Mouse (Mus musculus): Measurements from ENCODE around the gene C130074G19Rik.

Gene C130074G19Rik

DNA sequence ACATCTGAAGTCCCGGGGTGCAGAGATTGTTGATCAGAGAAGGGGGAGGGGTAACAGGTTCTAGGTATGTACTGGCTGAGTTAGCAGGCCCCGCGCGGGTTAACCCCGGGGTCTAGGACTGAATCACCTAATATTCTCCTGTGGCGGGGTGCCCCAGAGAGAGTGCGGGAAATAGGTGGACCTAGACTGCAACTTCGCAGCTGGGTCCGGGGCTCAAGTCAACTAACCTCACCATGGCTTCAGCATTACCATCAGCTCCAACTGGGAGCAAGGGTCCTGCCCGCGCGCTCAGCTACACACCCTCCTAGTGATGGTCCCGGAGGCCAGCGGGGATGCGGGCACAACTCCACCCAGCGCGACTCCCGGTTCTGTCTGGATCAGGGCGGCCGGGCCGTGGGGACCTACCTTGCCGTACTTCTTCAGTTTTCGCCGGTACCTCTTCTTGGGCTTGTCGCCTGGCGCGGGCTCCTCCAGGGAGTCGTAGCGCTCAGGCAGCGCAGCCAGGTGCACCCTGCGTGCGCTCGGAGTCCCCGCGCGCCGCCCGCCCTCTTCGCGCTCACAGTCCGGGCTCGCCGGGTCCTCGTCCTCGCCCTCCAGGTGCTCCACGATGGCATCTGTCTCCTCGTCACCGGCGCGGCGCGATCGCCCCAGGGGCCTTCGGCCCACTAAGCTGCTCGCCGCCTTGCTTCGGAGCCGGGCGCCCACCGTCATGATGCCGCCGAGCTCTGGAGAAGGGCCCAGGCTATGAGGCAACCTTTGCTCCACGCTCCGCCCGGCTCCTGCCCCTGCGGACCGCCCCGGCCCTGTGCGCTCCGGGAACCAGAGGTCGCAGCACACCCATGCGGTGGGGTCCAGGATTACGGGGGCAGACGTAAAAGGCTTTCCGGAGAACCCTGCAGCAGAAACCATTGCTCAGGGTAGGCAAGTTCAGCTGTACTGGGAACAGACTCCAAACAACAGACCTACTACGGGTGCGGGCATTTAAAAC lies at the start of gene C130074G19Rik:
Gene C130074G19Rik, minus strand, starts transcription at position 938 of the 988 bp plus-strand sequence.
- DNase-seq (ENCODE audit: low spot score in 2 of 2): peak; percentile 21 to 79

DNA sequence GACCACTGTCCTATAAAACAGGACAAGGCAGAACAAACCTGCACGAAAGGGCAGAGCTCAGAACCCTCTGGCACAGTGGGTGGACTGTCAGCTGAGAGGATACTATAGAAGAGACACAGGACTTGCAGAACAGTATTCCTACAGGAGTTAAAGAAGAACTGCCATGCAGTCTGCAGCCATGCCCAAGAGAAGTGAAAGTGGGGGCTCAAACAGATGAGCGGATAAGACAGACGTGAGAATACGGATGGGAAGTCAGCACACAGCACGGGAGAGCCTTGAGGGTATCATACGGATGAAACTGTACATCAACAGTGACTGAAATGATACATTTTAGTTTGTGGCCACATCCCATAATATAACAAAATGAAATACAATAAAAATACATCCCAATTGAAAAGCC lies 48.1 kb upstream of the C130074G19Rik start:
- no peak for DNase-seq (ENCODE audit: low spot score in 2 of 2)

DNA sequence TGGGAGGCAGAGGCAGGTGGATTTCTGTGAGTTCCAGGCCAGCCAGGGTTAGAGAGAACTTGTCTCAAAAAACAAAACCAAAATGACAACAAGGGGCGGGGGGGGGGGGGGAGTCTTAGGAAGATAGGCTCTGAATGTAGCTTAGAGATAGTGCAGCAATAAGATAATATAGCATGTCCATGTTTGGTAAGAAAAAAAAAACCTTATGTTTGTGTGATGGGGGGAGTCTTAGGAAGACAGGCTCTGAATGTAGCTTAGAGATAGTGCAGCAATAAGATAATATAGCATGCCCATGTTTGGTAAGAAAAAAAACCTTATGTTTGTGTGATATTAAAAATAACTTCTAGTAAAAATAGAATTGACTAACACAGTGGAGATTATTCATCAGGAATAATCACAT lies 45.4 kb upstream of the C130074G19Rik start:
- DNase-seq (ENCODE audit: low spot score in 2 of 2): no peak

DNA sequence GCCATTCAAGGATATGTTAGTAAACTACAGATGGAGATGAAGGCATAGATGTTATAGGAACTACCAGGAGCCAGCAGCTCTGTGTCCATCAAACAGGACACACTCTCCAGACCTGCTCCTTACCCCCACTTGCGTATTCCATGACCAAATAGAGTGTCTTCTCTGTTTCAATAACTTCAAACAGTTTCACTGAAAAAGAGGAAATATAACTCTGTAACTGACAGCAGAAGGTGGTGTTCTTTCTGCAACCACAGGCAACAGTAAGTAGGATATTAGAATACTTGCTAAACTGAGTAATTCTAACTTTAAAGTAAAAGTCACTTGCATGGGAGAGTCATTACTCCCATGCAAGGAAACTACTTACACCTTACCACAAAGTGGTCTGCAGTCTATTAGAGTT lies 44.9 kb upstream of the C130074G19Rik start:
- DNase-seq (ENCODE audit: low spot score in 2 of 2): no peak

DNA sequence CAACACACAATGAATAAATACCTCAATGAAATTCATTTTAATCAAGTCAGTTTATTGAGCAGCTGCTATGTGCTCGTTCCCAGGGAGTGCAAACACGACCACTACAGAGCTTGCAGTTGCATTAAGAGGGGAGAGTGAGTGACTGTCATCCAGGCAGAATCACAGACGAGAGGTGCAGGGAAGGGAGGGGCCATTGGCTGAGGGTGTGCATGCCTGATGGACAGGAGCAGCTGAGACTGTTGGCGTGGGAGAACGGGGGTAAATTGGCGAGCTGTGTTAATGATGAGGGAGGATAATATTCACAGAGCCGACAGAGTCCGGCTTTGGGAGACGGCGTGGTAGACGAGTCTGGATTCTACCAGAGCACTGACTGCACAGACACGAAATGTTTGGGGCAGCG lies 39.8 kb upstream of the C130074G19Rik start:
- no peak for DNase-seq (ENCODE audit: low spot score in 2 of 2)

DNA sequence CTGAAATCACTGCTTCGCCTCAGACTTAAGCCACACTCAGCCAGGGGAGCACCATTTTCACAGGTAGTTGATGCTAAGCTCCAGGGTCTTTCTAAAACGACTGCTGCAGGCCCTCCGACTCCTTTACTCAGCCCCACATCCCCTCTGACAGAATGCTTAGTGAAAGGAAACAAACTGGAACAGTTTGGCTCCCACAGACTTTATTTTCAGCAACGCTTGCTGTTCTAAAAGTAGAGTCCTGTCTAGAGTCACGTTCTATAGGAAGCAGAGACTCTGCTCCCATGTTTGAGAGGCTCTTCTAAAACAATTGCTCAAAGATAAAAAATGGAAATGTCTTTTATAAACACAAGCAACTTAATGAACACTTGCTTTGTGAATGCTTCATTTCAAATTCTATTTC lies 37.0 kb upstream of the C130074G19Rik start:
- DNase-seq (ENCODE audit: low spot score in 2 of 2): no peak

DNA sequence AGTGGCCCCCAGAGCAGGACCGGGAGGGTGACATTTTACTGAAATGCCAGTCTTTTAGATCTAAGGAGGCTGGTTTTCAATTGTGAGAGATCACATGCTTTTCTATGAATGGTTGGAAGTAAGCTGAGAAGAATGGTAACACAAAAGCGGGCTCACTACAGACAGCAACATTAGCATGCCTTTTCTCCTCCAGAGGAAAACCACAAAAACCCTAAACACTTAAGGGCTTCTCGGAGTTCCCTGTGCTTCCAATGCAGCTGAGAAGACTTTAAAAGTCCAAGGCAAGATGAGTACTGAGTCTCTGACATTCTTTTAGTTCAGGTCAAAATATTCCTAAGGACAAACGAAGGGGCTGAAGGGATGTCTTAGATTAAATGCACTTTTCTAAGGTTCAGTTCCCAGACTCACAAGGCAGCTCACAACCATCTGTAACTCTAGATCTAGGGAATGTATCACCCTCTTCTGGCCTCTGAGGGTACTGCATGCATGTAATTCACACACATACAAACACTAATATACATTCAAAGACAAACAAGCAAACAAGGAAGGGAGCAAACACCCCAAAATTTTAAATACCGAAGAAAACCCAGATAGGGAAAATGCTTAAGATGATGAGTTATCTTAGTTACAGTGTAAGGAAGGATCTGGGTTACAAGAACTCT lies 35.3 kb upstream of the C130074G19Rik start:
- no peak for DNase-seq (ENCODE audit: low spot score in 2 of 2)

DNA sequence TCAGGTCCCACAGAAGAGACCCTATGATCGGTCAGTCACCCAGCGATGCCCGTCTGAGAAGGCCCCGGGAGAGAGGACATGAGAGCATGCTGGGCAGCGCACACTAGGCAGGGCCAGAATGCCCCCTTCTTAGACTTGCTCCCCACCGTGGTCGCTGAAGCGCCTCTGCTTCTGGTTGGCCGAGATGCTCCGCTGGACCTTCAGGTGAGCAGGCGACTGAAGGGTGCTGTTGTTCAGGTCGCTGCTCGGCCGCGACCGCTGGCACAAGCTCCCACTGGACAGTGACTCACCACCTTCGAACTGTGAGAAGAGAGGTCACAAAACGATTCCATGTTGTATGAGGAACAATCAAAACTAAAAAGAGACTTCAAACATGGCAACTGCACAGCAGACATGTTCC lies 29.3 kb upstream of the C130074G19Rik start:
- no peak for DNase-seq (ENCODE audit: low spot score in 2 of 2)

DNA sequence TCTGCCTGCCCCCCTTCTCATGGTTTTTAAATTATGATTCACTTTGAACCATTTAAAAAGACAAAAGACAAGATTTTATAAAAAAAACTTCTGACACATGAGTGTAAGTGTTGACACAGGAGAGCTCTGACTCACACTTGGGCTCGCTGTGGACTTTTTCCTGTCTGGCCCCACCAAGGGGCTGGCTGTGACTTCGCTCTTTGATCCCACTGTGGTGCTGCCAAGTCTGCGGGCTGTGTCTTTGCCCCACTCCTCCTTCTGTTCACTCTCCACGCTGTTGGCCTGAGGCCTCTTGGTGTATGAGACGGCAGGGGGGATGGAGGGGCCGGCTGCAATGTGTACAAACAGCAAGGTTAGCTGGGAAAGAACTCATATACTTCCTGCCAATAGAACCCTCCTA lies 28.8 kb upstream of the C130074G19Rik start:
- DNase-seq (ENCODE audit: low spot score in 2 of 2): no peak

DNA sequence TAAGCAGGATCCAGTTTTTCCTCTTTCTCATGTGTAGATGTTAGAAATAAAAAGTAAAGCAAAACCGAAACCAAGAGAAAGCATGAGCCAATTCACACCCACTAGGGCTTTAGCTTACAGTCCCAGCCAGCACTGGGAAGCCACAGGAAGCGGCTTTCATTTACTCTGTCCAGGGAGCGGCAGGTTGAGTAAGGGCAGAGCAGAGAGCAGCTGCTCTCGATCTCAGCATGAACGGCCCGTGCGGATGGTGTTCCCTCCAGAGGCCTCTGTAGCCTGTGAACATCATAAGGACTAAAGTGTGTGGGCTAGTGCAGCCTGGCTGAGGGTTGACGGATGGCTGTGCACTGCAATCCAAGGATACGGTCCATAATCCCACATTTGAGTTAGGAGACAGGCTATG lies 25.5 kb upstream of the C130074G19Rik start:
- DNase-seq (ENCODE audit: low spot score in 2 of 2): peak in 1 of 2 experiments; percentile 24

DNA sequence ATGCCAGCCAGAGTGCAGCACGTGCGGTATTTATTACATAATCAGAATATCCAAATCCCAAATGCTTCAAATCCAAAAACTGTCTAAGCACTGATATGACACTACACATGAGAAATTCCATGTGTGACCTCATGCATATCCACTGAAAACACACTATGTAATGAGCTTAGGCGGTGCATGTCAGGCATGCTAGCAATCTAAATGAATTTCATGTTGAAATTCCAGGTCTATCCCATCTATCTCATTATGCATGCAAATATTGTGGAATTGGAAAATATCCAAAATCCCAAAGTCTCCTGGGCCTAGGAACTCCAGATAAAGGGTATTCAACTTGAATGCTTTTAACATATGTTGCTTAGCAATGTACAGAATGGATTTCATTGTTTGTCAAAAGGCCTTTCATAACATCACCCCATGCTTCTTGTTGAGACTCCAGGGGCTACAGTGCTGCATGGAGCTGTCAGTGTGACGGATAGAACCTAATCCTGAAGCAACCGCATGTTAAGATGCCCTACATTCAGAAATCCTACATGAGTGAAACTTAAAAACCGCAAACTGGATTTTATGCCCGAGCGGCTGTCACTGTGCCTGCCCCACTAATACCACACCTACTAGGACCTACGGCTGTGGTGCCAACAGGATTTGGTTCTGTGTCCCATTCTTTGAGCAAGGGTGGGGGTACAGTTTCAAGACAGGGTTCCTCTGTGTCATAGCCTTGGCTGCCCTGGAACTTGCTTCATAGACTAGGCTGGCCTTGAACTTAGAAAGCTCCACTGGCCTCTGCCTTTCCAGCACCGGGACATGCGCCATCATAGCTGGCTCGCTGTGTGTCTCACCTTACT lies 23.1 kb upstream of the C130074G19Rik start:
- no peak for DNase-seq (ENCODE audit: low spot score in 2 of 2)

DNA sequence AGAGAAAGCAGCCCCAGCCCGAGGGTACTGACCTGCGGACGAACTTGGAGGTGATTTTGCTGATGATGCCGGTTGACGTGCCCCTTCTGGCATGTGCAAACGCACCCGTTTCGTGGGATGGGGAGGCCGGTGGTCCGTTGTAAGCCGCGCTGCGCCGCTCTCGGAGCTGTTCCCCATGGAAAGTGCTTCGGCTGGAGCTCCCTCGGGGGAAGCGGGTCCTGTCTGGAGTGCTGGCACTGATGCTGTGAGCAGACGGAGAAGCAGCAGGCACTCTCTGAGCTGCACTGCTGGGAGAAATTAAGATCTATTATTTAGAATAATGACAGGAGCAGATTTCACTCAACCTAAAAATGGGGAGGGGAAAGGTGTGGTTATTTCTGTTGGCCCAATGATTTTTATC lies 22.4 kb upstream of the C130074G19Rik start:
- DNase-seq (ENCODE audit: low spot score in 2 of 2): no peak

DNA sequence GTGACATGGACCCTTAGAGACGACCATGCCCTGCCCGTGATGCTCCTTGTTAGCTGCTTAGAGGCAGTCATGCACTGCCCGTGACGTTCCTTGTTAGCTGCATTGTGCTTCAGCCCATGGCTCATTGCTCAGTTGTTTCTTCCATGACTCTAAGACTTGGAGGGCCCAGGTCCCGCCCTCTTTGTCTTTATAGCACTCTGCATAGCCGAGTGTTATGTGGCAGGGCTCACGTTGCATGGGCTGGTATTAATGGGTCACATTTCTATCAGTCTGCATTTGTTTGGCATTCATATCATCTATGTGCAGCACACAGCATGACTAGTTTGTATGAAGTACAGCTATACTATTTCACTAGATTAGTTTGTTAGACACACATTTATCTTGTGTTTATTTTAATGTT lies 20.7 kb upstream of the C130074G19Rik start:
- no peak for DNase-seq (ENCODE audit: low spot score in 2 of 2)

DNA sequence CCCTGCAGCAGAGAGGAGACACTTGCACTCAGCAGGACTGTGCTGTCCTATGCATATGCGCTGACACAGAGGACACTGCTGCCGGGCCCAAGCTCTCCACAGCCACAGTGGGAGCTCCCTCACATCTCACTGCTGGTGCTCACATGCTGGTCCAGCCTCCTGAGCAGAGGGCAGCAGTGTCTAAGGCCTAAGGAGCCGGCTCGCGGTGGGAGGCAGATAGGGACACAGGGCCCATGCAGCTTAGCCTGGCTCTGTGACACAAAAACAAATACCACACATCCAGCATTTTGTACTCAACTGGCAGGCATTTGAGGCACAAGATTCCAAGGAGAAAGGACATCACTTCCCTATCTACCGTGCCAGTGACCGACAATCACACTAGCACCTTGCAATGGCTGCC lies 19.9 kb upstream of the C130074G19Rik start:
- no peak for DNase-seq (ENCODE audit: low spot score in 2 of 2)

DNA sequence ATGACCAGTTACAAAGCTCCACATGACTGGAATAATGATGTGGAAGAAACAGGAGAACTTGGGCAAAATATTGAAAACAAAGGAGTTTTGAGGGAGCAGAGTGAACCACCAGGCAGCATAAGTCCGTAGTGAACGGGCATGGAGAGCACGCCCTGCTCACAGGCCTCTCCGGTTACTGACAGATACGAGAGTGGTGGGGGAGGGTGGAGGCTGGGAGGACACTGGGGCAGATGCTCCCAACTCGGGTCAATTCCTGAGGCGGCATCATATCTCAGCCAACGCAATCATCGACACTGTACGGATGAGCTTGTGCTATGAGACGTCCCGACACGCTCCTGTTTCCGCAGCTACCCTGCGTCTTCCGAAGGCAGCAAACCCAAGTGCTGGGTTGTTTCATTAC lies 14.3 kb upstream of the C130074G19Rik start:
- no peak for DNase-seq (ENCODE audit: low spot score in 2 of 2)

DNA sequence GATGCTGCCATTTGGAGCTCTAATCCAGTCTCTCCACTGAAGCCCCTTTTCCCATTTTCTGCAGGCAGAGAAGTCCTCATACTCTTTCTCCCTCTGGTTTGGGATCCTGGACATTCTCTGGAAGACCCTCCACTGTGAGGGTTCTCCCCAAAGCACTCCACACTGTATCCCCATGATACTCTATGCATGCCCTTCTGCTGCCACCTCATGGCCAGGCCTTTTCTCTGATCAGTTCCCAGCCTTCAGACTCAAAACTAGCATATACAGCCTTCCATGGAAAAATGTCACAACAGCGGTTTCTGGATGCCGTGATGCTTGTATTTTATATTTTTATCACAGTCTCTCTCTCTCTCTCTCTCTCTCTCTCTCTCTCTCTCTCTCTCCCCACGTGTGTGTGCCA lies 9.0 kb upstream of the C130074G19Rik start:
- no peak for DNase-seq (ENCODE audit: low spot score in 2 of 2)

DNA sequence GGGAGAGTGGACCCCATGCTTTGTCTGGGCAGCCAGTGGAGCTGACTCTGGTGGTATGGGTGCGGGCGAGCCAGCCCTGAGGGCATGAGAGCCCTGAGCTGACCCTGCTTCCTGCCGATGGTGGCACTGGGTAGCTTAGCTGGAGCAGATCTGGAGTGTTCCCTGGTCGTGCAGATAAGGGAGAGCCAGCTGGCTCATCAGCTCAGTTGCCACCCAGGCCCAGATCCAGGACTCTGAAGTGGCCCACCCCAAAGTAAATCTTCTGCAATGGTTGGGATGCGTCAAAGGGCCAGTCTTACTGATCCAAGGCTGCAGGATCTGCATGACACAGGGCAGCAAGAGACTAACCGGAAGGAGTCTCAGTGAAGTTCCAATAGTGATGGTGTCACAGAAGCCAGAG lies 6.4 kb upstream of the C130074G19Rik start:
- no peak for DNase-seq (ENCODE audit: low spot score in 2 of 2)

DNA sequence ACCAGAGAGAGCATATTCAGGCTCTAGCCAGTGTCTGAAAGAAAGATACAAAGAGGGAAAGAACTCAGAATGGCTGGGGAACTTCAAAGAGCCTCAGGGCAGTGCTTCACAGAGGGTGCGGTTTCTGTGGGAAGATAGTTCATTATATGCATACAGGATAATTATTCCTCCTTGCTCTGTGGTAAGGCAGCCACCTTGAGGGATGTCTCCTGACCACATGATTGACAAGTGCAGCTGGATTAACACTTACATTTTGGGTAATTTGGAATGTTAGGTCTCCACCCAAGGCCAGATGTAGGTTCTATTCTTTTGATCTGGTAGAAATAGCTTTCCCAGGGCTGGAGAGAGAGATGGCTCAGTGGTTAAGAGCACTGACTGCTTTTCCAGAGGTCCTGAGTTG lies 3.1 kb upstream of the C130074G19Rik start:
- DNase-seq (ENCODE audit: low spot score in 2 of 2): no peak

DNA sequence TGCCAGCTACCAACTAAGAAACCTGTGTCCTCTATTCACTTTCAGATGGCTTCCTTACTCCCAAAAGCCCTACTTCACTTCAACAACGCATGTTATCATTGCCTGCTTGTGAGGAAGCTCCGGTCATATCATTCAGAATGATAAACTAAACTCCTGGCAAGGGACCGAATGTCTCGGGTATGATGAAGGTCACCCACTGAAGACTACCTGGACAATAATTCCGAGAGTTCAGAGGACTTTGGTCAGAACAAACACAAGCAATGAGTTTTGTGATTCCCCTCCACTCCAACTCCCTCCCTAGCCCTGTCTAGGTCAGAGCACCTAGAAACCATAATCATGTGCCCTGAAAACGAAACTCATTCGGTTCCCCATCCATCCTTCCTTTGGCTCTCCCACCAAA lies 1.2 kb downstream of the C130074G19Rik start:
- DNase-seq (ENCODE audit: low spot score in 2 of 2): no peak

DNA sequence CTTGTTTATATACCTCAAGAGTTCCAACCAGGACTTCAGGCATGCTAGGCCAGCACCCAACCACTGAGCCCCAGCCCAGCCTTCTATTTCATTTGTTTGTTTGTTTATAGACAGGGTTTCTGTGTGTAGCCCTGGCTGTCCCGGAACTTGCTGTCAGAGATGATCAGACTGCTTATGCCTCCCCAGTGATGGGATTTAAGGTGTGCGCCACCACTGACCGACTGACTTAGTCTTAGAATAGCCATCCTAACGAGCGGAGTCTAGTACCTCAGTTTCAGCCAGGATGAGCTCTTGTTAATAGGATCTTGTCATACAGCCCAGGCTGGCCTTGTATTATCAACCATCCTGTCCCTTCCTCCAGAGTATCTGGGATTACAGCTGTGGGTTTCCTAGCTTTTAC lies 1.8 kb downstream of the C130074G19Rik start:
- no peak for DNase-seq (ENCODE audit: low spot score in 2 of 2)

DNA sequence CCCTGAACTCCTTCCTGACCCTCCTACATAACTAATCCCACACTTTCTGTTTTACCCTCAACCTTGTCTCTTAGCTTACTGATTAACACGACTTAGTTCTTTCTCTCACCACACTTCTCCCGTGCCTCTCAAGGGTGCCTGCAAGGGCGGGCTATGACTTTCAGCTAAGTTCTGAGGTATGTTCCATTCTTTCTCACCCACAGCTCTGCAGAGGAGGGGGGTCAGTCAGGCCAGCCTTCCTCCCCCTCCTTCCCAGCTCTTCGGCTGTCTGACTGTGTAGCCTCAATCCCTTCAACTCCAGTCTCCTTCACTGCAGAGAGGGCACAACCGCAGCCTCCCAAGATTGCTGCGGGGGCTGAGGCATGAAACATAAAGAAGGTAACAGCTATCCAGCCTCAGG lies 4.2 kb downstream of the C130074G19Rik start:
- no peak for DNase-seq (ENCODE audit: low spot score in 2 of 2)

DNA sequence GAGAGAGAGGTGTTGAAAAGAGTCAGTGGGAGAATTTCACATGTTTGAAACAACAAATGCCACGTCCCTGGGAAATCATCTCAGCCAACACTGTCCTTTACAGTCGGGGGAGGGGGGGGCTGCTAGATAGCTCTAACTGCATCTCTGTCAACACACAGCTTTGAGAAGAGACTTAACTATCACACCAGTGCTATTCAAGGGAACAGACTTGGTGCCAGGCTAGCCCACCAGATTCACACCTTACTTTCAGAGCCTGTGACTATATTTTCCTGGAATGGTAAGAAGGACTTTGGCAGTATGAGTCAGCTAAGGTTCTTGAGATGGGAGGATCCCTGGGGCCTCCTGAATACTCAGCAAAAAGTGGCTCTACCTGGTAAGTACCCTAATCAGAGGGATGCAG lies 5.7 kb downstream of the C130074G19Rik start:
- no peak for DNase-seq (ENCODE audit: low spot score in 2 of 2)

Measured in urinary bladder, postnatal 36 days (tissue).